Mouse (Mus musculus) left cerebral cortex, postnatal 36 days (tissue): Measurements from ENCODE around the gene Wnt3a. TPM values are rescaled to one million over a fixed set of nuclear protein-coding genes. Genes with fewer than 3 reads are reported as not detected.
A peak's percentile ranks its signal among the peaks of the same experiment; 100 is the strongest.

Experiments
- DNase-seq, 2 experiments: peaks; one replicate each; pipeline ENCODE4 v3.0.0; 2021 to 2022; ENCODE audit warnings: low spot score in 2 of 2, mixed read lengths in 1 of 2
- intact Hi-C: fragments of 180-260 bp; cut with DNase I; formaldehyde crosslinking; loops from one replicate; pipeline ENCODE4 v1.15.1; 2025
- total RNA-seq, 2 experiments: library from RNA; stranded (reverse); gene quantifications; 2 replicates each; pipeline ENCODE4 v1.2.3; 2021

Wnt3a gene
- total RNA-seq = not detected

GRCm38 (mm10) chr11:59290702-59291303 is at the start of gene Wnt3a:
Gene Wnt3a, minus strand, starts transcription at chr11:59290752.
- intact Hi-C loops = no loop called here
- DNase-seq = no peak

- intact Hi-C loops = loop anchor here (1.0 kb wide), 1 partner anchor 31 kb away; no protein-coding TSS in a partner anchor
- peak; percentile 61 to 71 for DNase-seq
Observed at GRCm38 (mm10) chr11:59338736-59339120, 48.2 kb upstream of the Wnt3a start.

- peak in 1 of 2 experiments; percentile 50 for DNase-seq
Observed at GRCm38 (mm10) chr11:59337955-59338735, 47.6 kb upstream of the Wnt3a start.

GRCm38 (mm10) chr11:59336381-59336780 is 45.8 kb upstream of the Wnt3a start:
- DNase-seq = no peak

More at GRCm38 (mm10) chr11:59337955-59338735, 47.6 kb upstream of the Wnt3a start:
- intact Hi-C loops = loop anchor here (1.0 kb wide), 1 partner anchor 31 kb away; no protein-coding TSS in a partner anchor

GRCm38 (mm10) chr11:59335942-59336341 is 45.4 kb upstream of the Wnt3a start:
- intact Hi-C loops = no loop called here
- no peak for DNase-seq

More at GRCm38 (mm10) chr11:59336381-59336780, 45.8 kb upstream of the Wnt3a start:
- intact Hi-C loops = no loop called here

- no peak for DNase-seq
- intact Hi-C loops = no loop called here
Observed at GRCm38 (mm10) chr11:59335150-59335549, 44.6 kb upstream of the Wnt3a start.

- no peak for DNase-seq
- intact Hi-C loops = no loop called here
Observed at GRCm38 (mm10) chr11:59332938-59333337, 42.4 kb upstream of the Wnt3a start.

- intact Hi-C loops = loop anchor here (2.0 kb wide), 1 partner anchor 23 kb away; no protein-coding TSS in a partner anchor
- no peak for DNase-seq
Observed at GRCm38 (mm10) chr11:59331167-59331869, 40.8 kb upstream of the Wnt3a start.

GRCm38 (mm10) chr11:59330560-59330959 is 40.0 kb upstream of the Wnt3a start:
- intact Hi-C loops = loop anchor here (2.0 kb wide), 1 partner anchor 22 kb away; no protein-coding TSS in a partner anchor
- DNase-seq = peak in 1 of 2 experiments; percentile 55

GRCm38 (mm10) chr11:59329616-59330015 is 39.1 kb upstream of the Wnt3a start:
- no peak for DNase-seq
- intact Hi-C loops = loop anchor here (2.0 kb wide), 1 partner anchor 21 kb away; no protein-coding TSS in a partner anchor

- DNase-seq = no peak
- intact Hi-C loops = no loop called here
Observed at GRCm38 (mm10) chr11:59327625-59328024, 37.1 kb upstream of the Wnt3a start.

GRCm38 (mm10) chr11:59324777-59325176 is 34.2 kb upstream of the Wnt3a start:
- intact Hi-C loops = no loop called here

GRCm38 (mm10) chr11:59322988-59323387 is 32.4 kb upstream of the Wnt3a start:
- intact Hi-C loops = no loop called here
- DNase-seq = no peak

More at GRCm38 (mm10) chr11:59324777-59325176, 34.2 kb upstream of the Wnt3a start:
- no peak for DNase-seq

- intact Hi-C loops = no loop called here
Observed at GRCm38 (mm10) chr11:59316517-59316916, 26.0 kb upstream of the Wnt3a start.

GRCm38 (mm10) chr11:59313944-59314343 is 23.4 kb upstream of the Wnt3a start:
- intact Hi-C loops = no loop called here

More at GRCm38 (mm10) chr11:59316517-59316916, 26.0 kb upstream of the Wnt3a start:
- DNase-seq = no peak

GRCm38 (mm10) chr11:59313029-59313811 is 22.7 kb upstream of the Wnt3a start:
- intact Hi-C loops = no loop called here
- no peak for DNase-seq

More at GRCm38 (mm10) chr11:59313944-59314343, 23.4 kb upstream of the Wnt3a start:
- DNase-seq = no peak

- DNase-seq = no peak
- intact Hi-C loops = no loop called here
Observed at GRCm38 (mm10) chr11:59312501-59312900, 21.9 kb upstream of the Wnt3a start.

- no peak for DNase-seq
- intact Hi-C loops = no loop called here
Observed at GRCm38 (mm10) chr11:59312060-59312459, 21.5 kb upstream of the Wnt3a start.

GRCm38 (mm10) chr11:59309976-59310375 is 19.4 kb upstream of the Wnt3a start:
- intact Hi-C loops = loop anchor here (2.0 to 5.0 kb wide), 2 partner anchors 21 to 117 kb away; no protein-coding TSS in a partner anchor
- DNase-seq = no peak
